Mouse (Mus musculus): Measurements from ENCODE around the gene Dhdh. TPM values are rescaled to one million over a fixed set of nuclear protein-coding genes. Genes with fewer than 3 reads are reported as not detected.
"Not testable (repeated sequence)": the region's sequence is repeated elsewhere in the genome, so short reads cannot be mapped to it uniquely, and the experiment has no call there.

Dhdh gene
- 1 to 10 TPM; 2.8 TPM for total RNA-seq (2021)
- long read RNA-seq, experiment 1 = 0 reads
- long read RNA-seq, experiment 2, partial matches to known transcripts = 0 of 1 reads
- long read RNA-seq, experiment 2, other reads (novel, unspliced or antisense) = 1 of 1 reads

- peak in 1 of 2 experiments; percentile 54 for DNase-seq (ENCODE audit: low spot score in 2 of 2)
Observed at GRCm38 (mm10) chr7:45488293-45489204, at the start of gene Dhdh. Gene Dhdh, minus strand, starts transcription at chr7:45488805.

- no peak for DNase-seq (ENCODE audit: low spot score in 2 of 2)
Observed at GRCm38 (mm10) chr7:45537602-45538001, 49.0 kb upstream of the Dhdh start.

GRCm38 (mm10) chr7:45535676-45536075 is 47.1 kb upstream of the Dhdh start:
- DNase-seq (ENCODE audit: low spot score in 2 of 2) = no peak

- no peak for DNase-seq (ENCODE audit: low spot score in 2 of 2)
Observed at GRCm38 (mm10) chr7:45530643-45531042, 42.0 kb upstream of the Dhdh start.

GRCm38 (mm10) chr7:45529461-45529860 is 40.9 kb upstream of the Dhdh start:
- DNase-seq (ENCODE audit: low spot score in 2 of 2) = no peak

- DNase-seq (ENCODE audit: low spot score in 2 of 2) = not testable (repeated sequence)
Observed at GRCm38 (mm10) chr7:45527169-45527568, 38.6 kb upstream of the Dhdh start.

- no peak for DNase-seq (ENCODE audit: low spot score in 2 of 2)
Observed at GRCm38 (mm10) chr7:45526474-45527120, 38.0 kb upstream of the Dhdh start.

GRCm38 (mm10) chr7:45525809-45526473 is 37.3 kb upstream of the Dhdh start, which contains the start of the genes Ppp1r15a and Plekha4:
Gene Ppp1r15a, minus strand, starts transcription at chr7:45526268.
Gene Plekha4, plus strand, starts transcription at chr7:45526330.
- DNase-seq (ENCODE audit: low spot score in 2 of 2) = peak; percentile 96 to 97

GRCm38 (mm10) chr7:45524841-45525621 is 36.4 kb upstream of the Dhdh start:
- no peak for DNase-seq (ENCODE audit: low spot score in 2 of 2)

GRCm38 (mm10) chr7:45523678-45524170 is 35.1 kb upstream of the Dhdh start:
- DNase-seq (ENCODE audit: low spot score in 2 of 2) = no peak

- no peak for DNase-seq (ENCODE audit: low spot score in 2 of 2)
Observed at GRCm38 (mm10) chr7:45522957-45523676, 34.5 kb upstream of the Dhdh start.

GRCm38 (mm10) chr7:45522194-45522752 is 33.7 kb upstream of the Dhdh start:
- DNase-seq (ENCODE audit: low spot score in 2 of 2) = no peak

- DNase-seq (ENCODE audit: low spot score in 2 of 2) = peak; percentile 85 to 92
Observed at GRCm38 (mm10) chr7:45521728-45522184, 33.2 kb upstream of the Dhdh start.

GRCm38 (mm10) chr7:45520605-45521004 is 32.0 kb upstream of the Dhdh start:
- no peak for DNase-seq (ENCODE audit: low spot score in 2 of 2)

- DNase-seq (ENCODE audit: low spot score in 2 of 2) = no peak
Observed at GRCm38 (mm10) chr7:45519345-45520120, 30.9 kb upstream of the Dhdh start.

- DNase-seq (ENCODE audit: low spot score in 2 of 2) = no peak
Observed at GRCm38 (mm10) chr7:45518618-45519017, 30.0 kb upstream of the Dhdh start.

GRCm38 (mm10) chr7:45516846-45517245 is 28.2 kb upstream of the Dhdh start:
- not testable (repeated sequence) for DNase-seq (ENCODE audit: low spot score in 2 of 2)

- no peak for DNase-seq (ENCODE audit: low spot score in 2 of 2)
Observed at GRCm38 (mm10) chr7:45515436-45515835, 26.8 kb upstream of the Dhdh start.

Data from layer of hippocampus, postnatal 14 days (tissue).